8 mouse cellular contexts compared by ENCODE assay signal in genomic region chr15:67040229-67040628, GRCm38 (mm10).
DNase-seq lines count a peak whose midpoint lies in the region; ATAC-seq and TF ChIP-seq lines count a peak whose summit lies in the region.

No protein-coding gene starts in this region.

- TF ChIP-seq POLR2A in MEL (IDR thresholded peaks at IDR 0.05; ENCODE audit: control insufficient read depth in 1 of 2, insufficient read depth in 1 of 2, low read depth in 1 of 2, low read length in 2 of 2, poor library complexity in 1 of 2), result no peak

- peaks cover 12% of the 10 kb centered on the region for H3K4me1 ChIP-seq in hindbrain, embryonic 12.5 days
- peaks cover 18% of the 10 kb centered on the region for H3K4me1 ChIP-seq in hindbrain, embryonic 10.5 days (replicated peaks)
- H3K4me1 ChIP-seq in MEL (ENCODE audit: control insufficient read depth in 1 of 2, insufficient read depth in 2 of 2, low read length in 2 of 2), result peaks cover 0 to 13% of the 10 kb centered on the region in 2 experiments; a peak in 2 of 4 replicates
- H3K4me1 ChIP-seq in hindbrain, embryonic 14.5 days (replicated peaks; ENCODE audit: control insufficient read depth, insufficient read depth, low read length), result 0 out of 2 replicates have a peak, but pooled peaks cover 5% of the 10 kb centered on the region
- H3K4me1 ChIP-seq in midbrain, embryonic 16.5 days (ENCODE audit: control insufficient read depth, insufficient read depth, low read length), result no peaks in the 10 kb centered on the region

- ATAC-seq in hindbrain, embryonic 12.5 days (ENCODE audit: low FRiP score), result no peak
- ATAC-seq in hindbrain, embryonic 14.5 days (ENCODE audit: low FRiP score), result no peak
- ATAC-seq in midbrain, embryonic 16.5 days, result 0 out of 2 replicates have a peak, but pooled peaks have one; percentile 42

- TF ChIP-seq EP300 in MEL (IDR thresholded peaks at IDR 0.05; ENCODE audit: low read depth in 1 of 2, low read length in 2 of 2), result no peak; a peak in 1 of 4 replicates

- no peak overlapping the region for H3K9ac ChIP-seq in hindbrain, embryonic 12.5 days
- peak overlapping the region; percentile 58 for H3K9ac ChIP-seq in MEL (ENCODE audit: control insufficient read depth, low read depth, low read length, poor library complexity, severe bottlenecking)
- H3K9ac ChIP-seq in hindbrain, embryonic 14.5 days, result no peak overlapping the region
- H3K9ac ChIP-seq in midbrain, embryonic 16.5 days (ENCODE audit: low read depth, low read length), result no peak overlapping the region

- H3K4me3 ChIP-seq in hindbrain, embryonic 12.5 days, result peak overlapping the region; percentile 35
- no peak overlapping the region for H3K4me3 ChIP-seq in hindbrain, embryonic 10.5 days
- peak overlapping the region; percentile 73 to 82 for H3K4me3 ChIP-seq in MEL (ENCODE audit: control insufficient read depth in 1 of 2, insufficient read depth in 1 of 2, low read depth in 2 of 2, low read length in 2 of 2)
- no peak overlapping the region for H3K4me3 ChIP-seq in hindbrain, embryonic 14.5 days (replicated peaks; ENCODE audit: low read length)
- no peak overlapping the region for H3K4me3 ChIP-seq in midbrain, embryonic 16.5 days (ENCODE audit: low read depth, low read length)

- WGBS in hindbrain, embryonic 12.5 days, result 53% methylated on average over 12 of the region's 12 CpGs
- 51% methylated on average over 12 of the region's 12 CpGs for WGBS in hindbrain, embryonic 10.5 days
- WGBS in hindbrain, embryonic 14.5 days, result 56% methylated on average over 12 of the region's 12 CpGs
- WGBS in midbrain, embryonic 16.5 days, result 49% methylated on average over 12 of the region's 12 CpGs

- no peaks in the 10 kb centered on the region; the same call in 1 of the 2 replicates for H3K79me2 ChIP-seq in MEL (ENCODE audit: control insufficient read depth, insufficient read depth, low read length, poor library complexity)

- no peak for TF ChIP-seq CTCF in MEL (IDR thresholded peaks at IDR 0.05 in 2 of 3, conservative IDR thresholded peaks at IDR 0.05 in 1 of 3; ENCODE audit: control insufficient read depth in 1 of 3, insufficient read depth in 1 of 3, low read depth in 2 of 3, low read length in 3 of 3, poor library complexity in 1 of 3, severe bottlenecking in 1 of 3)

- no peaks in the 10 kb centered on the region for H3K36me3 ChIP-seq in hindbrain, embryonic 12.5 days
- no peaks in the 10 kb centered on the region for H3K36me3 ChIP-seq in hindbrain, embryonic 10.5 days
- peaks cover 0 to 7% of the 10 kb centered on the region in 2 experiments; a peak in 1 of 4 replicates for H3K36me3 ChIP-seq in MEL (ENCODE audit: control insufficient read depth in 1 of 2, insufficient read depth in 2 of 2, low read length in 2 of 2)
- H3K36me3 ChIP-seq in hindbrain, embryonic 14.5 days (replicated peaks; ENCODE audit: control insufficient read depth, insufficient read depth), result no peaks in the 10 kb centered on the region
- no peaks in the 10 kb centered on the region for H3K36me3 ChIP-seq in midbrain, embryonic 16.5 days (ENCODE audit: control insufficient read depth, insufficient read depth, low read length)

- H3K9me3 ChIP-seq in hindbrain, embryonic 12.5 days (replicated peaks), result no peaks in the 10 kb centered on the region
- H3K9me3 ChIP-seq in hindbrain, embryonic 10.5 days, result no peaks in the 10 kb centered on the region
- no peaks in the 10 kb centered on the region for H3K9me3 ChIP-seq in MEL (replicated peaks; ENCODE audit: insufficient read depth, low read length)
- H3K9me3 ChIP-seq in hindbrain, embryonic 14.5 days (ENCODE audit: control insufficient read depth, low read length), result no peaks in the 10 kb centered on the region
- no peaks in the 10 kb centered on the region for H3K9me3 ChIP-seq in midbrain, embryonic 16.5 days (replicated peaks; ENCODE audit: control insufficient read depth, low read length, poor library complexity, severe bottlenecking)

- no peak; the same call in 1 of the 2 replicates for TF ChIP-seq RAD21 in MEL (IDR thresholded peaks at IDR 0.05; ENCODE audit: low read depth, low read length)

- 0 out of 2 replicates have a peak, but pooled peaks cover 4% of the 10 kb centered on the region for H3K27me3 ChIP-seq in hindbrain, embryonic 12.5 days
- 0 out of 2 replicates have a peak, but pooled peaks cover 2% of the 10 kb centered on the region for H3K27me3 ChIP-seq in hindbrain, embryonic 10.5 days (ENCODE audit: insufficient read depth, poor library complexity, severe bottlenecking)
- H3K27me3 ChIP-seq in MEL (ENCODE audit: control insufficient read depth in 1 of 2, insufficient read depth in 2 of 2, low read length in 2 of 2), result no peaks in the 10 kb centered on the region
- H3K27me3 ChIP-seq in hindbrain, embryonic 14.5 days (ENCODE audit: control insufficient read depth, insufficient read depth, low read length), result no peaks in the 10 kb centered on the region
- no peaks in the 10 kb centered on the region for H3K27me3 ChIP-seq in midbrain, embryonic 16.5 days (ENCODE audit: control insufficient read depth, insufficient read depth, low read depth, low read length)

- H3K4me2 ChIP-seq in hindbrain, embryonic 12.5 days (replicated peaks), result peak overlapping the region; percentile 58
- H3K4me2 ChIP-seq in hindbrain, embryonic 14.5 days (replicated peaks), result peak overlapping the region; percentile 51
- no peak overlapping the region; the same call in 1 of the 2 replicates for H3K4me2 ChIP-seq in midbrain, embryonic 16.5 days (ENCODE audit: low read length)

- no peak for DNase-seq in hindbrain, embryonic 10.5 days (ENCODE audit: low spot score)
- no peak for DNase-seq in MEL (ENCODE audit: low read depth, low spot score)
- DNase-seq in hindbrain, embryonic 14.5 days (ENCODE audit: low spot score), result no peak
- DNase-seq in left cerebral cortex, adult 11 months (ENCODE audit: low spot score), result no peak
- DNase-seq in natural killer cell, adult 2 months (ENCODE audit: low spot score in 2 of 2), result no peak
- DNase-seq in urinary bladder, postnatal 25 days (ENCODE audit: low spot score), result no peak

- no peak overlapping the region for H3K27ac ChIP-seq in hindbrain, embryonic 12.5 days
- no peak overlapping the region; the same call in 1 of the 2 replicates for H3K27ac ChIP-seq in hindbrain, embryonic 10.5 days
- no peak overlapping the region for H3K27ac ChIP-seq in MEL (ENCODE audit: control insufficient read depth, low read depth, low read length)
- H3K27ac ChIP-seq in hindbrain, embryonic 14.5 days, result no peak overlapping the region
- H3K27ac ChIP-seq in midbrain, embryonic 16.5 days (ENCODE audit: low read length), result no peak overlapping the region

TF ChIP-seq in MEL, 35 proteins besides CTCF, POLR2A, EP300 and RAD21:
- peak; percentile 15; the same call in 1 of the 2 replicates for TF ChIP-seq GATA1 (IDR thresholded peaks at IDR 0.05; ENCODE audit: low read depth, low read length)
- TF ChIP-seq ETS1 (IDR thresholded peaks at IDR 0.05; ENCODE audit: low read depth, low read length), result 0 out of 2 replicates have a peak, but pooled peaks have one; percentile 7
- no peak for TF ChIP-seq ZNF384 (IDR thresholded peaks at IDR 0.05; ENCODE audit: low read depth, low read length)
- TF ChIP-seq ZMIZ1 (IDR thresholded peaks at IDR 0.05; ENCODE audit: low read depth, low read length), result no peak
- no peak for TF ChIP-seq E2F4 (IDR thresholded peaks at IDR 0.05; ENCODE audit: borderline replicate concordance, low read depth, low read length)
- no peak for TF ChIP-seq NELFE (IDR thresholded peaks at IDR 0.05; ENCODE audit: low read depth, low read length)

Comparison
In these comparisons a context has a peak if more than half of its experiments do, and no peak if none do; other contexts are left out.
1. H3K4me3 ChIP-seq: peak in hindbrain, embryonic 12.5 days (single experiment) and MEL (2 of 2); none in hindbrain, embryonic 10.5 days (single experiment), hindbrain, embryonic 14.5 days (single experiment) and midbrain, embryonic 16.5 days (single experiment).